Mouse (Mus musculus): Measurements from ENCODE around the gene Nek5. TPM values are rescaled to one million over a fixed set of nuclear protein-coding genes. Genes with fewer than 3 reads are reported as not detected.
"Not testable (repeated sequence)": the region's sequence is repeated elsewhere in the genome, so short reads cannot be mapped to it uniquely, and the experiment has no call there.

The Nek5 gene
- total RNA-seq (2017): not detected in 3 replicates

GRCm38 (mm10) chr8:22124220-22125152, at the start of gene Nek5:
Gene Nek5 (minus strand): TSS chr8:22125053.
- ATAC-seq (replicated peaks; ENCODE audit: insufficient number of reproducible peaks, low FRiP score, low TSS enrichment, poor library complexity, severe bottlenecking): 0 out of 2 replicates have a peak, but pooled peaks have one; percentile 17

DNA sequence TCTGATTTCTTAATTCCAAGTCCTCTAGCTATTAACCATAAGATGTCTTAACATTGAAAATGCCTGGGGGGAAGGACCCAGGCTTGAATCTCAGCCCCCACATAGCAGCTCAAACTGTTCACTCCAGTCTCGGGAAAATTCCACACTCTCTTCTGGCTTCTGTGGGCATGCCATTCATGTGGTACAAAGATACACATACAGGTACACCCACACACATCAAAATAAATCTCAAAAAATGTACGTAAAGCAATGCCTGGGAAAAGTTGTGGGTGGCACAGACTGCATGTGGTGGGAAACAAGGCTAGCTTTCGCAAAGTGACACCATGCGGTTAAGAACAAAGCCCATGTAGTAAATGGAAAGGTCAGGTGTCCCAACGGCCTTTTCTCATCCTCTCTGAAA, 44.3 kb upstream of the Nek5 start:
- ATAC-seq (replicated peaks; ENCODE audit: insufficient number of reproducible peaks, low FRiP score, low TSS enrichment, poor library complexity, severe bottlenecking): no peak

GRCm38 (mm10) chr8:22166080-22166603, 41.3 kb upstream of the Nek5 start, which contains the start of gene Nek3:
Gene Nek3 (minus strand): TSS chr8:22166435.
- peak; percentile 89 for ATAC-seq (replicated peaks; ENCODE audit: insufficient number of reproducible peaks, low FRiP score, low TSS enrichment, poor library complexity, severe bottlenecking)

- ATAC-seq (replicated peaks; ENCODE audit: insufficient number of reproducible peaks, low FRiP score, low TSS enrichment, poor library complexity, severe bottlenecking): no peak
Measured at GRCm38 (mm10) chr8:22165251-22166079, 40.6 kb upstream of the Nek5 start.

DNA sequence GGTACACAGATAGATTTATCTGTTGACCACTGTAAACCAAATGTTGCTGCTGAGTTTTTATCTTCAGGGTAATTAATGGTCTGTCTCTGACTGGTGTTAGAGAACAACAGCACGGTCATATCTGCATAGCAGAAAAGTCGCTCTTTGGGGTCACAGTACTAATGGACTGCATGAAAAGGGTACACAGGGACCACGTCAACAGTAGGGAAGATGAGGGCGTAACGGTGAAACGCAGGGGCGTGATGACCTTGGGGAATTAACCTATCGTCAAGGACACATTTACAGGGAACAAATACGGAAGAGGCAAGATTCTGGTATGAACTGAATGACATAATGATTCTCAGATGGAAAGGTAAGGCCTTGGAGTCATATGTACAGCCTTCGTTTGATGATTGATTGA, 39.6 kb upstream of the Nek5 start:
- no peak for ATAC-seq (replicated peaks; ENCODE audit: insufficient number of reproducible peaks, low FRiP score, low TSS enrichment, poor library complexity, severe bottlenecking)

- no peak for ATAC-seq (replicated peaks; ENCODE audit: insufficient number of reproducible peaks, low FRiP score, low TSS enrichment, poor library complexity, severe bottlenecking)
Measured at GRCm38 (mm10) chr8:22162206-22162605, 37.4 kb upstream of the Nek5 start.

- ATAC-seq (replicated peaks; ENCODE audit: insufficient number of reproducible peaks, low FRiP score, low TSS enrichment, poor library complexity, severe bottlenecking): no peak
Measured at GRCm38 (mm10) chr8:22150345-22150663, 25.5 kb upstream of the Nek5 start.

DNA sequence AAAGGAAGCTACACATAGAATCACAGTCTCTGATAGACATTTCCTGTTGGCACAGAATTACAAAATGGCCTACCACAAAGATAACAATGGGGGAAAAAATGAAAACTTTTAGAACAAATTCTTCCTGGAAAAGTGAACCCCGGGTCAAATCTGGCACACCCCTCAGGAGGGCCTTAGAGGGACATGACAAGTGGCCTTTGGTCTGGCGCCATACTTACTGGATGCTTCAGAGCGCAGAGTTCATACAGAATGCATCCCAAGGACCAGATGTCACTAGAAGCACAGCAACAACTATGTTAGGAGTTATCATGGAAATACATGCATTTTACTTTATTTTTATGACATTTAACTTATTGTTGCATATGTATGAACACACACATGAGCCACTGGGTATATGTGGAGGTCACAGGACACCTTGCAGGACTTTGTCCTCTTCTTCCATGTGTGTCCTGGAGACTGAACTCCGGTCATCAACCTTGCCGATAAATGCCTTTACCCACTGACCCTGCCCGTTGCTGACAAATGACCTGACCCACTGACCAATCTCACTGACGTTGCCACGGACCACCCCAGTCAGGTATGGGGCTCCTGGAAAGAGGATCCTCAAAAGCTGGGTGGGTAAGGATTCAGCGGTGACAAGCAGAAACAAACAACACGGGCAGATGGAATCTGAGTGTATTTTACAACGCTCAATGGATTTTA, 24.9 kb upstream of the Nek5 start:
- ATAC-seq (replicated peaks; ENCODE audit: insufficient number of reproducible peaks, low FRiP score, low TSS enrichment, poor library complexity, severe bottlenecking): no peak

- no peak for ATAC-seq (replicated peaks; ENCODE audit: insufficient number of reproducible peaks, low FRiP score, low TSS enrichment, poor library complexity, severe bottlenecking)
Measured at GRCm38 (mm10) chr8:22148367-22148740, 23.5 kb upstream of the Nek5 start.

GRCm38 (mm10) chr8:22147706-22148366, 23.0 kb upstream of the Nek5 start:
- no peak for ATAC-seq (replicated peaks; ENCODE audit: insufficient number of reproducible peaks, low FRiP score, low TSS enrichment, poor library complexity, severe bottlenecking)

GRCm38 (mm10) chr8:22145831-22146230, 21.0 kb upstream of the Nek5 start:
- no peak for ATAC-seq (replicated peaks; ENCODE audit: insufficient number of reproducible peaks, low FRiP score, low TSS enrichment, poor library complexity, severe bottlenecking)

GRCm38 (mm10) chr8:22143764-22144491, 19.1 kb upstream of the Nek5 start:
- ATAC-seq (replicated peaks; ENCODE audit: insufficient number of reproducible peaks, low FRiP score, low TSS enrichment, poor library complexity, severe bottlenecking): no peak

DNA sequence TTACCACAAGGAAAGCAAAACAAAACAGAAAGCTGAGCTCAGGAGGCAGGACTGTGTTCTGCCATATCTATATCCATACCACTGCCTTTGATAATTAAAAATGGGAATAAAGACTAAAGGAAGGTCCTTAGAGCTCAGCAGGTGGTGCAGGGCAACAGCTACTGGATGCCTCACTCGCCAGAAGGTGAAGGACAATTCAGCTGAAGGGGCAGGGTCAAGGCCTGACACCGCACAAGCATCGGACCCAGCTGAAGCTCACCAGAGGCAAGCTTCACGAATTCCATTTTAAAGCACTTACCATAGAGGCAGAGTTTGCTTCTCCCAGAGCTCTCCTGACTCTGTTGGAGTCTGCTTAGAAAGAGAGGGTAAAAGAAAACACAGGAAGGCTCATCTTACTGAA, 17.7 kb upstream of the Nek5 start:
- no peak for ATAC-seq (replicated peaks; ENCODE audit: insufficient number of reproducible peaks, low FRiP score, low TSS enrichment, poor library complexity, severe bottlenecking)

GRCm38 (mm10) chr8:22141836-22142385, 17.1 kb upstream of the Nek5 start:
- ATAC-seq (replicated peaks; ENCODE audit: insufficient number of reproducible peaks, low FRiP score, low TSS enrichment, poor library complexity, severe bottlenecking): no peak

GRCm38 (mm10) chr8:22136462-22136861, 11.6 kb upstream of the Nek5 start:
- ATAC-seq (replicated peaks; ENCODE audit: insufficient number of reproducible peaks, low FRiP score, low TSS enrichment, poor library complexity, severe bottlenecking): not testable (repeated sequence)

DNA sequence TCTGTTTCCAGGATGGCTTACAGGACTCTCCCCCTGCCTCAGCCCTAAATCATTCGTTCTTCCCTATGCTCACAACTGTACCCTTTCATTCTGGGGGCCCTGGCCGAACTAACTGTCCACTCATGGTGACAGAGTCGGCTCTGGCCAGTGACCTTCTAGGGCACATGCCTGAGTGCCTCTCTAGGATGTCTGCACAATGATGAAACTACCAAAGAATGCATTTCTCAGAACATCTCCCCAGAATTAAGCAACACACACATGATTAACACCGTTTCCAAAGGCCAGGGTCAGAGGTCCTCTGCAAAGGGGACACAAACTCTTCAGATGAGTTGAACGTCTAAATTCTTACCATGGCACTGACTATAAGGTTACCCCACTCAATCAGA, 9.9 kb upstream of the Nek5 start:
- no peak for ATAC-seq (replicated peaks; ENCODE audit: insufficient number of reproducible peaks, low FRiP score, low TSS enrichment, poor library complexity, severe bottlenecking)

DNA sequence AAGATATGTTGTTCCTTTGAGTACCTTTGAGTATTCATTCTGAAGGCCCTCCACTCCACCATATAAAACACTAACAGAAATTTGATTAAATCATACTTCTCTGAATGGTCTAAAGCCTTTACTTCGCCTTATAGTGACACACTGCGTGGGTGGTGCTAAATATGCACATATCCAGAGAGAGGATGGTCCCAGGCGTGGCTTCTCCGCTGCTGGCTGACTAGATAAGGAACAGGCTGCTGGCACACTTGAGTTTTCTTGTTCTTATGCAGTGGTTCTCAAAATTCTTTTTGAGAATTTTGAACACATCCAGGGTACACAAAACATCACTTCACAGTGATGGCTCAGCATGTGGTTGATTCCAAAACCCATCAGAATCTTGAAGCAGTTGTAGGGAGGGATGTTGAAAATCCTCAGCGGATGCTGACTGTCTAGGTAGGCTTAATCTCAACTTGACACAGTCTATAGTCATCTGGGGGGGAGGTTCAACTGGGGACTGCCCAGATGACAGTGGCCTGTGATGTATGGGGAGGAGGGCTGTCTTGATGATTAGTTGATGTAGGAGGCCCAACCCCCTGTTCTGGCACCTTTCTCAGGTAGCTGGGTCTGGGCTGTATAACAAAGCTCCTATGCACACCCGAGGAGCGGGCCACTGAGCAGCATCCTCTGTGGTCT, 9.4 kb upstream of the Nek5 start:
- no peak for ATAC-seq (replicated peaks; ENCODE audit: insufficient number of reproducible peaks, low FRiP score, low TSS enrichment, poor library complexity, severe bottlenecking)
